Mouse (Mus musculus) liver, postnatal 0 days (tissue): ENCODE results near the gene Hyal4.

Experiments used
- CTCF ChIP-seq: sonication (generic); IDR thresholded peaks from 2 replicates; pipeline ENCODE4 v1.5.1; 2016; ENCODE audit warnings: antibody characterized with exemption, low read depth
- EP300 ChIP-seq: IDR thresholded peaks from 2 replicates; pipeline ENCODE4 v1.6.1; 2016; ENCODE audit warnings: antibody characterized with exemption, low read depth, mild to moderate bottlenecking

DNA sequence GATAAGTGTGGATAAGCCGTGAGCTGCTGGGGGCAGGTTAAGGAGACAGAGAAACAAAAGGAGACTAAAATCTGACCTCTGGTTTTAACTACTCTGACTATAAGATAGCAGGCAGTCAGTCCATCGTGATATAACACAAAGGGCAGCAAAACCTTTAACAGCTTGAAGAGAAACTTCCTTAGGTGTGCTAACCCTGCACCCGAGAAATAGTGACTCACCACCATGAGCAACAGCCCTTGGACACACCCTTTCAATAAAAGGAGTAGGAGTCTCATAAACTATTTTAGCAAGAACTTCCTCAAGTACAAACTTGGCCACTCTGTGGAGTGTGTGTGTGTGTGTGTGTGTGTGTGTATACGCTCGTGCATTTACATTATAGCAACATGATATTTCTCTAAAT, 41.0 kb upstream of the Hyal4 start:
- TF ChIP-seq CTCF = no peak
- TF ChIP-seq EP300 = no peak
